Mouse (Mus musculus): ENCODE measurements around the gene Gm10392.
A peak's percentile ranks its signal among the peaks of the same experiment; 100 is the strongest.

Gm10392 gene

GRCm38 (mm10) chr11:77507426-77507825 lies 11.6 kb downstream of the Gm10392 start:
- DNase-seq, result peak in 1 of 2 experiments; percentile 34

- DNase-seq, result peak; percentile 14 to 26
These were observed 12.1 kb downstream of the Gm10392 start for GRCm38 (mm10) chr11:77506941-77507340.

- DNase-seq, result peak; percentile 18 to 31
These were observed 12.7 kb downstream of the Gm10392 start for GRCm38 (mm10) chr11:77506273-77506672.

GRCm38 (mm10) chr11:77505291-77505980 lies 13.6 kb downstream of the Gm10392 start:
- DNase-seq, result peak; percentile 10 to 19

- peak in 1 of 2 experiments; percentile 20 for DNase-seq
These were observed 14.6 kb downstream of the Gm10392 start for GRCm38 (mm10) chr11:77504377-77504776.

GRCm38 (mm10) chr11:77503511-77503910 lies 15.5 kb downstream of the Gm10392 start:
- DNase-seq, result peak; percentile 11 to 28

- DNase-seq, result peak; percentile 9 to 14
These were observed 16.5 kb downstream of the Gm10392 start for GRCm38 (mm10) chr11:77502481-77502880.

GRCm38 (mm10) chr11:77501971-77502370 lies 17.0 kb downstream of the Gm10392 start:
- DNase-seq, result peak; percentile 8 to 38

- DNase-seq, result peak; percentile 84 to 89
These were observed 17.6 kb downstream of the Gm10392 start for GRCm38 (mm10) chr11:77501392-77501791.

- peak; percentile 55 to 57 for DNase-seq
These were observed 18.4 kb downstream of the Gm10392 start for GRCm38 (mm10) chr11:77500361-77501325.

GRCm38 (mm10) chr11:77499354-77499753 lies 19.6 kb downstream of the Gm10392 start:
- peak; percentile 87 to 90 for DNase-seq

- DNase-seq, result peak; percentile 43 to 50
These were observed 20.5 kb downstream of the Gm10392 start for GRCm38 (mm10) chr11:77498261-77499139.

GRCm38 (mm10) chr11:77497851-77498250 lies 21.1 kb downstream of the Gm10392 start:
- no peak for DNase-seq

GRCm38 (mm10) chr11:77497341-77497756 lies 21.6 kb downstream of the Gm10392 start:
- DNase-seq, result no peak

- DNase-seq, result no peak
These were observed 23.5 kb downstream of the Gm10392 start for GRCm38 (mm10) chr11:77495507-77495906.

GRCm38 (mm10) chr11:77494782-77495181 lies 24.2 kb downstream of the Gm10392 start:
- no peak for DNase-seq

- no peak for DNase-seq
These were observed 24.7 kb downstream of the Gm10392 start for GRCm38 (mm10) chr11:77494344-77494676.

GRCm38 (mm10) chr11:77493512-77494343 lies 25.3 kb downstream of the Gm10392 start, which contains the start of gene Git1:
Gene Git1, plus strand, starts transcription at chr11:77493562.
- DNase-seq, result peak; percentile 72 to 79

GRCm38 (mm10) chr11:77492911-77493332 lies 26.1 kb downstream of the Gm10392 start:
- DNase-seq, result peak; percentile 94 to 98

- peak; percentile 40 to 70 for DNase-seq
These were observed 26.6 kb downstream of the Gm10392 start for GRCm38 (mm10) chr11:77492311-77492871.
